In genomic region chr11:48799921-48800701, GRCm38 (mm10) we compare ENCODE assay signal across 8 mouse cellular contexts. TPM values are rescaled to one million over a fixed set of nuclear protein-coding genes. Genes with fewer than 3 reads are reported as not detected.
DNase-seq lines count a peak whose midpoint lies in the region; ATAC-seq lines count a peak whose summit lies in the region.

TSS of gene Rack1 (plus strand) at chr11:48800332.

- ATAC-seq in inflammation-experienced regulatory T-cells, adult 6 months: peak; percentile 94

- DNase-seq in adrenal gland, adult 18-20 months (ENCODE audit: low spot score in 2 of 2): peak; percentile 81 to 89
- DNase-seq in embryo, embryonic 10.5 days (ENCODE audit: low spot score): peak; percentile 94
- DNase-seq in gastrocnemius, postnatal 14 days: peak; percentile 87
- DNase-seq in left cerebral cortex, adult 9 months (ENCODE audit: low spot score in 2 of 2): peak; percentile 72 to 91
- peak; percentile 90 to 94 for DNase-seq in right cerebral cortex, adult 2 months (ENCODE audit: low spot score in 2 of 2)
- DNase-seq in urinary bladder, postnatal 10 days (ENCODE audit: low spot score): peak; percentile 48

- peak within 1 kb of the TSS; percentile 93 for H3K4me3 ChIP-seq in megakaryocyte, embryonic 14.5 days (replicated peaks)

- H3K9me3 ChIP-seq in megakaryocyte, embryonic 14.5 days: no peaks in the 10 kb centered on the region

- intact Hi-C loops in gastrocnemius, postnatal 14 days (cut with DNase I; ENCODE audit: low total_unique reads): no loop called here

- H3K4me1 ChIP-seq in megakaryocyte, embryonic 14.5 days: peaks cover 71% of the 10 kb centered on the region

- no peaks in the 10 kb centered on the region for H3K27me3 ChIP-seq in megakaryocyte, embryonic 14.5 days (replicated peaks)

- peaks cover 39% of the 10 kb centered on the region for H3K36me3 ChIP-seq in megakaryocyte, embryonic 14.5 days (replicated peaks; ENCODE audit: low read length)

RNA-seq across cellular contexts. Expression of gene Rack1, which starts in this region (rescaled TPM):
- total RNA-seq in adrenal gland, adult 18-20 months (2021): 100 to 1,000 TPM; 582 to 604 TPM
- 100 to 1,000 TPM; 392 to 429 TPM for total RNA-seq in gastrocnemius, postnatal 14 days (2021)
- 1,000 to 10,000 TPM; 1,163 to 1,603 (median 1,351) TPM for polyA plus RNA-seq in inflammation-experienced regulatory T-cells, adult 6 months (2017; shearing (Covaris generic))
- polyA plus RNA-seq in megakaryocyte, embryonic 14.5 days (2012; ENCODE audit: insufficient read depth, low replicate concordance): 2,725 and 4,464 TPM in 2 replicates

Comparison
In these comparisons a context has a peak if more than half of its experiments do, and no peak if none do; other contexts are left out.
1. Peak in every context shown above with its lines: DNase-seq, ATAC-seq and H3K4me3 ChIP-seq.